Mouse (Mus musculus): ENCODE results near the gene Cnnm1.

Cnnm1 gene

DNA sequence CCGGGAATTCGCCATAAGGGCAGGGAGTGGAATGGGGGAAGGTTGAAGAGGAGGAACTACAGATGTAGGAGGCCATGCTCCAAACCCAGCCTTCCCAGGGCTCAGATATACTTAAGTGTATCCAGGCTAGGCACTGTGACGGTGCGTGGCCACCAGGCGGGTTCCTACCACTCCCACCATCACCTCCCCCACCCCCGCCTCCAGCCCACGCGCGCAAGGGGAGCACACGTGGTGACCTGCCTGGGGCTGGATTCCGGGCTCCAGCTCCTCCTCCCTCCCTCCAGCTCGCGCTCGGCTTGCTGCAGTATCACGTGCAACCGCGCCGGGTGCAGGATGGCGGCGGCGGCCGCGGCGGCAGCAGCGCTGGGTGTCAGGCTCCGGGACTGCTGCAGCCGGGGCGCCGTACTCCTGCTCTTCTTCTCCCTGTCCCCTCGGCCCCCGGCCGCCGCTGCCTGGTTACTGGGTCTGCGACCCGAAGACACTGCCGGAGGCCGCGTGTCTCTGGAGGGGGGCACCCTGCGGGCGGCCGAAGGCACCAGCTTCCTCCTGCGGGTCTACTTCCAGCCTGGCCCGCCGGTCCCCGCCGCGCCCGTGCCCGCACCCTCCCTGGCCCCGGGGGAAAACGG lies at the start of gene Cnnm1:
Gene Cnnm1, plus strand, starts transcription at position 325 of the 626 bp plus-strand sequence.
- peak; percentile 62 for DNase-seq (ENCODE audit: low read depth, low spot score)

DNA sequence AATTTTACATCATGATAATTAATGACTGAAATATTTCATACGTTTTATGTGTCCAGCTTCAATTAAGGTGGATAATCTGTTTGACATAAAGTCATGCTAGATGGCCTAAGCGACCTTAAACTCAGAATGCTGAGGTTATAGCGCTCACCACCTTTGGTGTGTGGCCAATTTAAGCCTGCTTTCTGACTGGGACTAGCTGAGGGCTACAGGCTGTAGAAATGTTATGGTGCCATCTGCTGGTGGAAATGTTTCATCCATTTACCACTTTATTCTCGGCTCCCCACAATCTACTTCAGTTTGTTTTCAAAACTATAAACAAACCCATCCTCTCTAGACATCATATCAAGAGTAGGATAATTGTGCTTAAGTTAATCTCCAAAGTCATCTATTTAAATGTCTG lies 43.9 kb upstream of the Cnnm1 start:
- peak; percentile 34 for DNase-seq (ENCODE audit: low read depth, low spot score)

DNA sequence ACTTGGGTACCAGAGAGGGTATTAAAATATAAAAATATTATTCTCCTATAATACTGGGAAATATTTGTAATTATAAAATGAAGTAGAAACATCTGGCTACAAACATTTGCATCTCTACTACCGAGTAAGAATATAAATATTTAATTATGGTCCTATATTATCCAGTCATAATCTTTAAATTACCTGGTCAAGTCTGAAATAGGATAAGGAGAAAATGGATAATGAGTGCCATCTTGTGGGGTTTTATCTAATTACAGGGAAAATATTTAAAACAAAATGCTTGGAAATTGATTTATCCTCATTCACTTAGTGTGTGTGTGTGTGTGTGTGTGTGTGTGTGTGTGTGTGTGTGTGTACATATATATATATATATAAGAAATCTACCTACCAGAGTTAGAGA lies 33.1 kb upstream of the Cnnm1 start:
- no peak for DNase-seq (ENCODE audit: low read depth, low spot score)

DNA sequence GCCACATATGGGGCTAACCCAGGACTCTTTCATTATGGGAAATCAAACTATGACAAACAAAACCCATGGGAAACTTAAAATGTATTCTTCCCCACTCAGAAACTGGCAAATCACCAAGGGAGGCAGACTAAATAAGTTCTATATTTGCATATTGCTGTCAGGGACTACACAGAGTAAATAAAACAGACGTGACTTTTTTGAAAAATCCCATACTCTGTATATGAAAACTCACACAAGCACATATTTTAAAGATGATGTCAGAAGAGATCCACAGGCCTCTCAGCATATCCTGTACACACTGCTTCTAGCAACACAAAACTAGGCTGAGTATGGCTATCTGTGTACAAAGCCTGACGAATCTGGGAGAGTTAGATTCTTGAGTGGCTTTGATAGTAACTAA lies 24.7 kb upstream of the Cnnm1 start:
- no peak for DNase-seq (ENCODE audit: low read depth, low spot score)

DNA sequence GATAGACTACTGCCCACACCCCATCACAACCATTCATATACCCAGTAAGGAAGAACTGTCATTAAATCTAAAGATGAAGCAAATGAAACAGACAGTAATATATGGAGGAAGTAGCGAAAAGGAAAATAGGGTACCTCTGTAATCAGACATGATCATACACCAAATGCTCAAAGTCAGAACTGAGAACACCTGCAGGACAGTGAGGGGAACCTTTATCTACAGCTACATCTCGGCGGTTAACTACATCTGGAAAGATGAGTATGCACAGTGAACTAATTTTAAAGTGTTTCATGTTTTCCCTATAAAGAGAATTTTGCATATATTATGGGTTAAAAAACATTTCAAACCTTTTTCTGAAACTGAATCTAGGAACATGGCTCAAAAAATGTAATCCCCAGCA lies 19.7 kb upstream of the Cnnm1 start:
- no peak for DNase-seq (ENCODE audit: low read depth, low spot score)

DNA sequence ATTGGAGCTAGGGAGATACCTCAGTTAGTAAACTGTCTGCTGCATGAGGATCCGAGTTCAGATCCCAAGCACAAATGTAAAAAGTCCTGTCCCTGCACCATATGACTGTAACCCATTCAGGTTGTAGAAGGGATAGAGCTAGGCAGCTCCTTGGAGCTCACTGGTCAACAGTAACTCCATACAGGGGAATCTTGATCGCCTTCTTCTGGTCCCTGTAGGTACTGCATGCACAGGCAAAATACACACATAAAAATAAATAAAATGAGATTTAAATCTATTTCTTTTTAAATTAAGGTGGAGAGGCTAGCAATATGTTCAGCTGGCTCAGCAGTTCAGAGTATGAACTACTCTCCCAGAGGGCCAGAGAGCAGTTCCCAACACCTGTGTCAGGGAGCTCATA lies 16.2 kb upstream of the Cnnm1 start:
- no peak for DNase-seq (ENCODE audit: low read depth, low spot score)

DNA sequence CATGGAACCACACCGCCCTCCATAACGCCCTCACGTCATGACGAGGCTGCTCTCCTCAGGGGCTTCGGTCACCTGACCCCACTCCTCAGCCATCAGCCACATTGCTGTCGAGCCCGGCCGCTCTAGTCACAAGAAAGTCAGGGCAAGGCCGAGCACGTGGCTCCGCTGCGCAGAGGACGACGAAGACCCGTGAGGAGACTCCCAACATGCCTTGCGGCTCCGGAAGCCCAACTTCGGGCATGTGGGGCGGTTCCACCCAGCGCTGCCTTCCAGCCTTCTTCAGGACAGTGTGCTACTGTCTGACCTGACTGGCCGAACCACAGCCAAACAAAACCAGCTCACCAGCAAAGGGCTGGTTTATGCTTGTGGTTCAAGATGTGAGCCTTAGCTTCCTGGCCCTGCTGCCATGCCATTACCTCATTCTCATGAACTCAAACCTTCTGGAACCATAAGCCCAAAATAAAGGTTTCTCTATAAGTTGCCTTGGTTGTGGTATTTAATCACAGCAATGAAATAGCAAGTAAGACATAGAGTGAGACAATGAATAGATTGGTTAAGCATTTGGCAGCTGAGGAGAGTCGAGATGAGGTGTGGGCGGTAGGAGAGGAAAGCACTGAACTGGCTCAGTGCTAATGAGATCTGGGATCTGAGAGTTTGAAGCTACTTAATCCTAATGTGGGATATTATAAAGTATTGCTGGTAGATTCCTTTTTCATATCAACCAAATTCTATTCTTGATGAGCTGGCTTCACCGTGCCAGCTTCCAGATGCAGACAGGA lies 12.6 kb upstream of the Cnnm1 start:
- DNase-seq (ENCODE audit: low read depth, low spot score): no peak

DNA sequence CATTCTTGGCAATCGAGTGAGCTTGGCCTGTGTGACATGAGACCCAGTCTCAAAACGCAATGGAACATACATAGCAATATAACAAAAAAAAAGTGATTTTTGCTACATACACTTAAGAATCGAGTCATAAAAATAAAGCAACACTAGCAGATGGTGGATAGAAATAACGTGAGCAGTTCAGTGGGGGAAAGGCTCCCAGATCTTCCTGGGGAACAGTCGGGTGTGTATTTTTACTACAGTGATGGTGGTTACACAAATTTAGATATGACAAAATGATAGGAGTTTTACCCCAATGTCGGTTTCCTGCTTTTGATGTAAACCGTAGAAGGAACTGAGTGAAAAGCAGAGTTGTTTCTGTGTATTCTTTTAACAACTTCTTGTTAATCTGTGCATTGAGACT lies 990 bp upstream of the Cnnm1 start:
- peak; percentile 76 for DNase-seq (ENCODE audit: low read depth, low spot score)

DNA sequence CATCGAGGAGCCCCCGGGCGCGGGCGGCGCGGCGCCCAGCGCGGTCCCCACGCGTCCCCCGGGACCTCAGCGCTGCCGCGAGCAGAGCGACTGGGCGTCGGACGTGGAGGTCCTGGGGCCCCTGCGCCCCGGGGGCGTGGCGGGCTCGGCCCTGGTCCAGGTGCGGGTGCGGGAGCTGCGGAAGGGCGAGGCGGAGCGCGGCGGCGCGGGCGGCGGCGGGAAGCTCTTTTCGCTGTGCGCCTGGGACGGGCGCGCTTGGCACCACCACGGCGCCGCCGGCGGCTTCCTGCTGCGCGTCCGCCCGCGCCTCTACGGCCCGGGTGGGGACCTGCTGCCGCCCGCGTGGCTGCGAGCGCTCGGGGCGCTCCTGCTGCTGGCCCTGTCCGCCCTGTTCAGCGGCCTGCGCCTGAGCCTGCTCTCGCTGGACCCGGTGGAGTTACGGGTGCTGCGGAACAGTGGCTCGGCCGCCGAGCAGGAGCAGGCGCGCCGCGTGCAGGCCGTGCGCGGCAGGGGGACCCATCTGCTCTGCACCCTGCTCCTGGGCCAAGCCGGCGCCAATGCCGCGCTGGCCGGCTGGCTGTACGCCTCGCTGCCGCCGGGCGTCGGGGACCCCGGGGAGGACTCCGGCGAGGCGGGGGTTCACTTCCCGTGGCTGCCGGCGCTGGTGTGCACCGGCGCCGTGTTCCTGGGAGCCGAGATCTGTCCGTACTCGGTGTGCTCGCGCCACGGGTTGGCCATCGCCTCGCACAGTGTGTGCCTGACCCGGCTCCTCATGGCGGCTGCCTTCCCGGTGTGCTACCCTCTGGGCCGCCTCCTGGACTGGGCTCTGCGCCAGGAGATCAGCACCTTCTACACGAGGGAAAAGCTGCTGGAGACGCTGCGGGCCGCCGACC lies 778 bp downstream of the Cnnm1 start:
- DNase-seq (ENCODE audit: low read depth, low spot score): no peak

DNA sequence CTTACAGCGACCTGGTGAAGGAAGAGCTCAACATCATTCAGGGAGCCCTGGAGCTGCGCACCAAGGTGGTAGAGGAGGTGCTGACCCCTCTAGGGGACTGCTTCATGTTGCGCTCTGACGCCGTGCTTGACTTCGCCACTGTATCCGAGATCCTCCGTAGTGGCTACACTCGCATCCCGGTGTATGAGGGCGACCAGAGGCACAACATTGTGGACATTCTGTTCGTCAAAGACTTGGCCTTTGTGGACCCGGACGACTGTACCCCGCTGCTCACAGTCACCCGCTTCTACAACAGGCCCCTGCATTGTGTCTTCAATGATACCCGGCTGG lies 1.4 kb downstream of the Cnnm1 start:
- no peak for DNase-seq (ENCODE audit: low read depth, low spot score)

DNA sequence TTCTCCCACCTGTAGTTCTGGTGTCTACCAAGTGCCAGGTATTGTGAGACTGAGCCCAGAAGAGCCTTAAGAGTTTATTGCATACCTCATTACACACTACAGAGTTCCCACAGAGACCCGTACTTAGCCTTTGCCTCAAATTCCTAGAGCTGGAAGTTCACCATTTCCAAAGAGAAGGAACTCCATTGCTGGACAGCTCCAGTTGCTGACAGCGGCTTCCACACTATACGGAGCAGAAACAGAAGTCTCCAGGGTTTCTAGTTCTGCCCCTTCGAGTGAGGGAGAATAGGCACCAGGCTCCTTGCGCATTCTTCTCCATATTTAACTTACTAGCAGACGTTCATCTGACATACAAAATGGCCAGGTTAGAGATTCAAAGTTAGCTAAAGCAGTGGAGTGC lies 2.0 kb downstream of the Cnnm1 start:
- no peak for DNase-seq (ENCODE audit: low read depth, low spot score)

DNA sequence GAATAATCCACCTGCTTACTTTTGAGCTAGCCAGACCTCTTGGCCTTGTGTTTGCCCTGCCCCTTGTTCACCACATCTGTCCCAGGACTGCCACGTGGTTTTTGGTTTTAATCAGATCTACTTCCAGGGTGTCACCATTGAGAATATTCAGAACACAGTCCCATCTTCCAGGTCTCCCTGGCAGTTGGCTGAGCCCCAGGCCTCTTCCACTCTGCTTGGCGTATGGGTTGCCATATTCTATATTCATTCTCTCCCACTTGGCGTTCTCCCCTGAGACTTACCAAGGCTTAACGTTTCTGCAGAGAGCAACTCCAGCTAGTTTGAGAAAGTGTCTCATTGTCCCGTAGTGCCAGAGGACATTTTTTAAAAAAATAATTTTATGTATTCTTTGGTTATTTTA lies 2.7 kb downstream of the Cnnm1 start:
- no peak for DNase-seq (ENCODE audit: low read depth, low spot score)

DNA sequence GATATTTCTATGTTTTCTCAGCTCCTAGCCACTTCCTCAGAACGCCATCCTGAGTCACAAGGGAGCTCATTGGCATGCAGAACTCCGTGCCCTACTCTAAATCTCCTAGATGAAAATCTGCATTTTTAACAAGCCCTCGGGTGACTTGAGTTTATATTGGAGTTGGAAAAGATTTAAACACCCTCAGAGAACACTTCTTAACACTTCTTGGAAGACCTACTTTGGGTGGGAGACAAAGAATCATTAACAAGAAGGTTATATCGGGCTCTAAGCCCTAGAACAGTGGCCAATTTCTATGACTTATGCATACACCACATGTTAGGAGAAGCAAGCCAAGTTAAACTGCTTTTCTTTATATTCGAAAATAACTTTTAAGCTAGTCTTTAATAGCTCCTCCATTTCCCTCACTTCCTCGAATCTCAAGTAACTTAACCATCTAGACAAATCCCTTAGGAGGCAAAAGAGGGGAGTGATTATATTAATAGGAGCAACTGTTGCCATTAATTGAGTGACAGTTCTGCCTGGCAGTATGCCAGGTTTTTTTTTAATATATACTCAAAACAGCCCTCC lies 4.5 kb downstream of the Cnnm1 start:
- DNase-seq (ENCODE audit: low read depth, low spot score): peak; percentile 48

DNA sequence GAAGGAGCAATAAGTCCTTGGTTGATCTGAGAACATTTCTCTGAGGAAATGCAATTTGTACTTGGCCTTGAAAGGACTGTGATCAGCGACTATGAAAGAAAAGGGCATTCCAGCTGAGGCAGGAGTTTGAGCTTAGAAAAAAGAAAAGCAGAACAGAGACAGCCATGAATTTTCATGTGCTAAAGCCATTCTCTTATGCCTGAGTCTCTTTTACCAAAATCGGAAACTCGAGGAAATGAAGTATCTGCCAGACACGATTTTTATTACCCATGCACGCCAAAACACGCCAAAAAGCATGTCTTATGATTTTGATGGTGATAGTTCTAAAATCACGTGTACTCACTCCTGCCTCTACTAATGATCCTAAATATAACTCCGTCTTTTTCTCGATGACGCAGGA lies 11.3 kb downstream of the Cnnm1 start:
- no peak for DNase-seq (ENCODE audit: low read depth, low spot score)

DNA sequence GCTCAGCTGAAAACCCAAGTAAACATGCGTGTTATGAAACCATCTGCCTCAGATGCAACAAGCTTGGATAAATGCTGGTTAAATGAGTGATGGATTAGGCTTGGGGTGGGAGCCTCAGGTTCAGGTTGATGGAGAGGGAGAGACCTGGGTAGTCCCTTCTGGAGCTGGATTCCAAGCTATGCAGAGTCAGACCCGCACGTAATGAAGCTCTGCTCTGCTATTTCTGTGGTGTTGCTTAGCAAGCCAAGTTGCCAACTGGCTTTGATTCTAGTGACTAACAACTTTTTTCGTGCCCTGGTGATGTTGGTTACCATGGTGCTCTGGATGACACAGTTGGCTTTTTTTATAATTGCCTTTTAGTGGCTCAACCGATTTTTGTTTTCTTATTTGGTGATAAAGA lies 11.9 kb downstream of the Cnnm1 start:
- DNase-seq (ENCODE audit: low read depth, low spot score): peak; percentile 88

DNA sequence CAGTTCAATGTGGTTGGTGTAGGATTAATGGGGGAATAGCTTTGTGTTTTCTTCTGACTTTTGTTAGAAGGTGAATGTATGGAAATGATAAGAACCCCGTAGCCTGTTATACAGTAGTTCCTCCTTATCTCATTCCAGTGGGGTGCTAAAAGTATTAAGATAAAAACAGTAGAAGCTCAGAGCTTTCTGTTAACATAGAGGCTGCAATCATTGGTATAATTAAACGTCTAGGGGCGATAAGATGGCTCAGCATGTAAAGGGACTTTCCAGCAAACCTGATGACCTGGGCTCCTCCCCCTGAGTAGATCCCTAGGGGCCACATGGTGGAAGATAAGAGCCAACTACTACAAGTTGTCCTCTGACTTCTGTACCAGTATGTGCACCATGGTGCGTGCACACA lies 12.8 kb downstream of the Cnnm1 start:
- no peak for DNase-seq (ENCODE audit: low read depth, low spot score)

DNA sequence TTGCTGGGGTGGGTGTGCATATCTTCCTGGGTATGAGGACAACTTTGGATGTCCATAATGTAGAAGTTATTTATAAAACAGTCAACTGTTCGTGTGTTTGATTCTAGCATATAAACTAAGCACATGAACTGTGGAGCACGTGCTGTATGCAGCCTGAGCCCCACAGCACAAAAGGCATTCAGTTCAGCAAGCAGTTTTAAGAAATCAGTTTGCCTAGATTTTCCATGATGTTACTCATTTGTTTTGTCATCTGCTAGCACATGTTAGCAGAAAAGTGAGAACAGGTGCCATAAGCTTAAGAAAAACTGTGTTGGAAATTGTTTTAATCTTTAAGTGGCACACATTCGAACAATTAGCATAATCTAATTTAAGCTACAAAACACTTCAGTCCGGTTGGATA lies 19.7 kb downstream of the Cnnm1 start:
- no peak for DNase-seq (ENCODE audit: low read depth, low spot score)

DNA sequence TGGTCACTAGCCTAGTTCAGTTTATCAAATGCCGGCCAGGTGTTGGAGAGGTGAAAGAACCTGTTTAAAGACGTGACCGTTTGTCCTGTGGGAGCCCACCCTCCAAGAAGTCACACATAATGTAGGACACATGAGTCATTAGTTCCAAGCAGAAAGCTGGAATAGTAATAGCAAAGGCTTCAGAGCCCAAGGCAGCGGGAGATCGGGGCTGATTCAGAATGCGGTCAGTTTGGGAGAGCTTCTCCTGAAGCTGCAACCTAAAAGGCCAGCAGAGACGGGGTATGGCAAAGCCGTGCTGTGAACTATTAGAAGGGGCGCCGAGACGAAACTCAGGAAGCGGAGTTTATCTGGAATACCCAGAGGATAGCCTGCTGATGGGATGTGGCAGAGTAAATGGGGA lies 20.2 kb downstream of the Cnnm1 start:
- no peak for DNase-seq (ENCODE audit: low read depth, low spot score)

DNA sequence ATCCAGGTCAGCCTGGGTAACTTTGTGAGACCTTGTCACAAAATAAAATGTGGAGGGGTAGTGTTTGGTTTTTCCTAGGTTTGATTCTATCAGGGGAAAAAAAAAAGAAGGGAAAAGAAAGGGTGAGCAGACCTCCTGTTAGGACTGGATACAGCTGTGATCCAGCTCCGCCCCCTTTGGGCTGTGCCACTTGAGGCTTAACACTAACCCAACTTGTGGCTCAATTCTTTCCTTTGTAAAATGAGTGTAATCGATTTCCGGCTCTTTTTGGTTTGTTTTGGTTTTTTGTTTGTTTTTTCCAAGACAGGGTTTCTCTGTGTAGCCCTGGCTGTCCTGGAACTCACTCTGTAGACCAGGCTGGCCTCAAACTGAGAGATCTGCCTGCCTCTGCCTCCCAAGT lies 21.9 kb downstream of the Cnnm1 start:
- DNase-seq (ENCODE audit: low read depth, low spot score): no peak

DNA sequence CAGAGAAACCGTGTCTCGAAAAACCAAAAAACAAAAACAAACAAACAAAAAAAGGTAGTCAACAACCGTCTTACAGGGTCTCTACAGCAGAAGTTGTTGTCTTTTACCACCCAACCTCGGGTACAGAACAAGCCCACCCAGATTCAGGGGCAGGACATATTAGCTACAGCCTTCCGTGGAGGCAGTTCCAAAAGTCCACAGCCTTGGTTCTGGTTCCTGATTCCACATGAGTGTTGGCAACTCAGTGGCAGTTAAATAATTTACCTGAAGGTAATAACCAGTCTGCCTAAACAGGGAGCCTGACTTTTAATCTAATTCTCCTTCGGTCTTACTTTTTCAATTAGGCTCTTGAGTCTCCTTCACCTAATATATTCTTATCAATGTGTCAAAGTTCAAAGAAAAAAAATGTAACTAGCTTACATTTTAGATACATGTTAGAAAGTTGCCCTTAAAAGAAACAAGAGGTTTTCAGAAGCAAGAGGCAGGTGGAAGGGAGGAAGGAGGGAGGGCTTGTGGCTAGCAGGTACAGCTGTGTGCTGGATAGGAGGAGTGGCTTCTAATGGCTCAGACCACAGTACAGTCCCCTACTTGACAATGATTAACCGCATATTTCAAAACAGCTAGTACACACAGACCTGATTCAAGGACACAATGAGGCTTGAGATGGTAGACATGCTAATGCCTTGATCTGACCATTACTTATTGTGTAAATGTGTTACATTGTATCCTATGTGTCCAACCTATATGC lies 23.5 kb downstream of the Cnnm1 start:
- DNase-seq (ENCODE audit: low read depth, low spot score): no peak

DNA sequence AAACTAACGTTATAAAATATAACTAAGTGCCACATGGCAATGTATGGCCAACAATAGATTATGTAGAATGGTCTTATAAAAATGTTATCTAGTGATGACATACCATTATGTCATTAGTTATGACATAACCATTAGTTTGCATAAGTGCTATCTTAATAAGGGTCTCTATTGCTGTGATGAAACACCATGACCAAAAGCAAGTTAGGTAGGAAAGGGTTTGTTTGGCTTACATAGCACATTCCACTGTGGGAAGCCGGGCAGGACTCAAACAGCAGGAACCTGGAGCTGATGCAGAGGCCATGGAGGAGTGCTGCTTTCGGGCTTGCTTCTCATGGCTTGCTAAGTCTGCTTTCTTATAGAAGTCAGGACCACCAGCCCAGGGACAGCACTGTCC lies 24.1 kb downstream of the Cnnm1 start:
- no peak for DNase-seq (ENCODE audit: low read depth, low spot score)

DNA sequence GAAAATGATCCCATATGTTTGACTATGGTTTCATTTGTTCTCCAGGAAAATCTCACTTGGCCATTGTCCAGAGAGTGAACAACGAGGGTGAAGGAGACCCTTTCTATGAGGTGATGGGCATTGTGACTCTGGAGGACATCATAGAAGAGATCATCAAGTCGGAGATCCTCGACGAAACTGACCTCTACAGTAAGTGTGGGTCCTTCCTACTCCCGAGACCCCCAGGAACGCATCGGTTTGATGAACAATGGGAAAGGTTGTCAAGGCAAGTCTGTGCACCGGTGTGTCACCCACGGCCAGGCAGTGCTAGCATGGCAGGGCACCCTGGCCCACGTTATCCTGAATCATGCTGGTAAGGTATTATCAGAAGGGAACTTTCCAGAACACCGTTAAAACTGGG lies 24.8 kb downstream of the Cnnm1 start:
- no peak for DNase-seq (ENCODE audit: low read depth, low spot score)
